Mouse (Mus musculus): ENCODE measurements around the gene Sco1. TPM values are rescaled to one million over a fixed set of nuclear protein-coding genes. Genes with fewer than 3 reads are reported as not detected.

Sco1 gene
- polyA plus RNA-seq, 1 experiment from 2014 or later = 12.3 TPM

GRCm38 (mm10) chr11:67093201-67093600, 40.7 kb downstream of the Sco1 start:
- Histone ChIP-seq H3K27ac (replicated peaks) (no peak overlapping the region), H3K27me3 (replicated peaks) (no peaks in the 10 kb centered on the region), H3K36me3 (no peaks in the 10 kb centered on the region), H3K4me3 (replicated peaks) (no peak overlapping the region), H3K9me3 (replicated peaks) (no peaks in the 10 kb centered on the region), H3K4me2 (no peak overlapping the region), H3K9ac (replicated peaks) (no peak overlapping the region), H3K4me1 (no peaks in the 10 kb centered on the region)
- WGBS = 83% methylated on average over 9 of the region's 9 CpGs
- ATAC-seq (ENCODE audit: low FRiP score) = no peak

DNA sequence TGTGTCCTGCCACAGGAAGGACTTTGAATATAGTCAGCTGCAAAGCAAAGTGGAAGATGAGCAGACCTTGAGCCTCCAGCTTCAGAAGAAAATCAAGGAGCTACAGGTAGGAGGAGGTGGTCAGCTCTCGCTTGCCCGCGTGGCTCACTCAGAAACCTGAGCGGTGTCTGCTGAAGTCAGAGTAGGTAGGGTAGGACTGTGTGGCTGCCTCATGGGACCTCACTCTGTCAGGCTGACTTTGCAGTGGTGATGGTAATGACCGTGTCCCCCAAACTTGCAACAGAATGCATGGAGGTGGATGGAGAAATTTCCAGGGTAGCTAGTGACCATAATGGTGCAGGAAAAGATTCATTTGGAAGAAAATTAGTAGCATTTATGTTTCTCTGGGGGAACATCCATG, 41.2 kb downstream of the Sco1 start:
- ATAC-seq (ENCODE audit: low FRiP score) = no peak
- H3K4me2 ChIP-seq = no peak overlapping the region
- no peak overlapping the region for H3K9ac ChIP-seq (replicated peaks)
- 95% methylated on average over 5 of the region's 5 CpGs for WGBS
- H3K9me3 ChIP-seq (replicated peaks) = no peaks in the 10 kb centered on the region
- H3K36me3 ChIP-seq = no peaks in the 10 kb centered on the region
- no peaks in the 10 kb centered on the region for H3K27me3 ChIP-seq (replicated peaks)
- H3K4me1 ChIP-seq = no peaks in the 10 kb centered on the region
- H3K4me3 ChIP-seq (replicated peaks) = no peak overlapping the region
- H3K27ac ChIP-seq (replicated peaks) = no peak overlapping the region

GRCm38 (mm10) chr11:67094470-67094869, 42.0 kb downstream of the Sco1 start:
- Histone ChIP-seq H3K27me3 (replicated peaks) (no peaks in the 10 kb centered on the region), H3K9me3 (replicated peaks) (no peaks in the 10 kb centered on the region), H3K4me2 (no peak overlapping the region), H3K9ac (replicated peaks) (no peak overlapping the region), H3K27ac (replicated peaks) (no peak overlapping the region), H3K4me1 (no peaks in the 10 kb centered on the region), H3K4me3 (replicated peaks) (no peak overlapping the region), H3K36me3 (no peaks in the 10 kb centered on the region)
- no peak for ATAC-seq (ENCODE audit: low FRiP score)
- WGBS = 82% methylated on average over 29 of the region's 29 CpGs

- Histone ChIP-seq H3K27ac (replicated peaks) (no peak overlapping the region), H3K4me3 (replicated peaks) (no peak overlapping the region), H3K36me3 (no peaks in the 10 kb centered on the region), H3K9me3 (replicated peaks) (no peaks in the 10 kb centered on the region), H3K4me2 (no peak overlapping the region), H3K27me3 (replicated peaks) (no peaks in the 10 kb centered on the region), H3K4me1 (no peaks in the 10 kb centered on the region), H3K9ac (replicated peaks) (no peak overlapping the region)
- no peak for ATAC-seq (ENCODE audit: low FRiP score)
- 97% methylated on average over 10 of the region's 10 CpGs for WGBS
Measured at GRCm38 (mm10) chr11:67097709-67098108, 45.2 kb downstream of the Sco1 start.

- H3K4me1 ChIP-seq = no peaks in the 10 kb centered on the region
- no peak overlapping the region for H3K4me3 ChIP-seq (replicated peaks)
- H3K27ac ChIP-seq (replicated peaks) = no peak overlapping the region
- H3K27me3 ChIP-seq (replicated peaks) = no peaks in the 10 kb centered on the region
- WGBS = 86% methylated on average over 11 of the region's 11 CpGs
- no peaks in the 10 kb centered on the region for H3K36me3 ChIP-seq
- H3K9me3 ChIP-seq (replicated peaks) = no peaks in the 10 kb centered on the region
- H3K9ac ChIP-seq (replicated peaks) = no peak overlapping the region
- ATAC-seq (ENCODE audit: low FRiP score) = no peak
- no peak overlapping the region for H3K4me2 ChIP-seq
Measured at GRCm38 (mm10) chr11:67098427-67098826, 46.0 kb downstream of the Sco1 start.

GRCm38 (mm10) chr11:67099241-67099640, 46.8 kb downstream of the Sco1 start:
- WGBS = 93% methylated on average over 16 of the region's 16 CpGs
- Histone ChIP-seq H3K4me1 (no peaks in the 10 kb centered on the region), H3K4me2 (no peak overlapping the region), H3K27ac (replicated peaks) (no peak overlapping the region), H3K36me3 (no peaks in the 10 kb centered on the region), H3K9ac (replicated peaks) (no peak overlapping the region), H3K9me3 (replicated peaks) (no peaks in the 10 kb centered on the region), H3K27me3 (replicated peaks) (no peaks in the 10 kb centered on the region), H3K4me3 (replicated peaks) (no peak overlapping the region)
- no peak for ATAC-seq (ENCODE audit: low FRiP score)

DNA sequence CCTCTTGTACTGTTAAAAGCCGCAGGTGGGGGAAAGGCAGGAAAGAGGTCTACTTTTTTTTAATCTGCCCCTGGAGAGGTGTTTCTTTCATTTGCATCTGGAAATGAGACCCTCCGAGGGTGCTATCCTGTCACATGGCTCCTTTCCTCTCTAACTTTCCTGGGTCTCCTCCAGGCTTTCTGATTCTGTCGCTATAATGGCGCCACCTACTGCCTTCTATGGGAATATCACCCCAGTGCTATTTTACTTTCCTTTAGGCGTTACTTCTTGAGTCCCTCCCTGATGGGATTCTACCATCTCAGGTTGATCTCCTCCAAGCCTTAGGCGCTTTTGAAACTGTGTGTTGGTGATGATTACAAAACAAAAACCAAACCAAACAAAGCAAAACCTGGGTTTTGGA, 47.7 kb downstream of the Sco1 start:
- Histone ChIP-seq H3K27ac (replicated peaks) (no peak overlapping the region), H3K9me3 (replicated peaks) (no peaks in the 10 kb centered on the region), H3K4me3 (replicated peaks) (no peak overlapping the region), H3K27me3 (replicated peaks) (no peaks in the 10 kb centered on the region), H3K4me2 (no peak overlapping the region), H3K4me1 (no peaks in the 10 kb centered on the region), H3K36me3 (no peaks in the 10 kb centered on the region), H3K9ac (replicated peaks) (no peak overlapping the region)
- no peak for ATAC-seq (ENCODE audit: low FRiP score)
- 40% methylated on average over 6 of the region's 6 CpGs for WGBS

- Histone ChIP-seq H3K4me2 (no peak overlapping the region), H3K9ac (replicated peaks) (no peak overlapping the region), H3K36me3 (no peaks in the 10 kb centered on the region), H3K27me3 (replicated peaks) (no peaks in the 10 kb centered on the region), H3K27ac (replicated peaks) (no peak overlapping the region), H3K9me3 (replicated peaks) (no peaks in the 10 kb centered on the region), H3K4me3 (replicated peaks) (no peak overlapping the region), H3K4me1 (no peaks in the 10 kb centered on the region)
- WGBS = 25% methylated on average over 8 of the region's 8 CpGs
- ATAC-seq (ENCODE audit: low FRiP score) = no peak
Measured at GRCm38 (mm10) chr11:67101713-67102112, 49.2 kb downstream of the Sco1 start.

DNA sequence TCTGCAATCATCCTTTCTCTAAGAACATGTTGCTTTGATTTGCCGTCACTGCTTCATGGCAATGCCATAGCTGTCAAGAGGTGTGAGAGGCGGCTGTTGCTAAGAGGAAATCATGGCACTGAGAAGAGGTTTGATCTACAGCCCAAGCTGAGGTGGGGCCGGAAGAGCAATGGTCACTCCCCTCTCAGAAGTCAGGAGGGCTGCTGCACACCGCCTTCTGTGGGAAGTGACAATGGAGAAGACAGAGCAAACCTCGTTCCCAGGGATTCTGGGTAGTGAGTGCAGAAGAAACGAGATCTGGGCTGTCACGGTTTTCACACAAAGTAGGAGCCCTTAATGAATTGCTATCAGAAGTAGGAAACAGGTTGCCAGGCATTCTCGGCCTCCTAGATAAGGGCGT, 50.8 kb downstream of the Sco1 start:
- no peak for ATAC-seq (ENCODE audit: low FRiP score)
- H3K27me3 ChIP-seq (replicated peaks) = no peaks in the 10 kb centered on the region
- H3K4me3 ChIP-seq (replicated peaks) = no peak overlapping the region
- H3K4me1 ChIP-seq = no peaks in the 10 kb centered on the region
- no peaks in the 10 kb centered on the region for H3K9me3 ChIP-seq (replicated peaks)
- H3K9ac ChIP-seq (replicated peaks) = no peak overlapping the region
- no peaks in the 10 kb centered on the region for H3K36me3 ChIP-seq
- WGBS = 87% methylated on average over 9 of the region's 9 CpGs
- H3K4me2 ChIP-seq = no peak overlapping the region
- H3K27ac ChIP-seq (replicated peaks) = no peak overlapping the region

GRCm38 (mm10) chr11:67104242-67104641, 51.8 kb downstream of the Sco1 start:
- H3K36me3 ChIP-seq = no peaks in the 10 kb centered on the region
- H3K9ac ChIP-seq (replicated peaks) = no peak overlapping the region
- H3K27ac ChIP-seq (replicated peaks) = no peak overlapping the region
- no peaks in the 10 kb centered on the region for H3K9me3 ChIP-seq (replicated peaks)
- no peak overlapping the region for H3K4me2 ChIP-seq
- no peak for ATAC-seq (ENCODE audit: low FRiP score)
- no peaks in the 10 kb centered on the region for H3K27me3 ChIP-seq (replicated peaks)
- 84% methylated on average over 1 of the region's 1 CpGs for WGBS
- no peaks in the 10 kb centered on the region for H3K4me1 ChIP-seq
- H3K4me3 ChIP-seq (replicated peaks) = no peak overlapping the region

DNA sequence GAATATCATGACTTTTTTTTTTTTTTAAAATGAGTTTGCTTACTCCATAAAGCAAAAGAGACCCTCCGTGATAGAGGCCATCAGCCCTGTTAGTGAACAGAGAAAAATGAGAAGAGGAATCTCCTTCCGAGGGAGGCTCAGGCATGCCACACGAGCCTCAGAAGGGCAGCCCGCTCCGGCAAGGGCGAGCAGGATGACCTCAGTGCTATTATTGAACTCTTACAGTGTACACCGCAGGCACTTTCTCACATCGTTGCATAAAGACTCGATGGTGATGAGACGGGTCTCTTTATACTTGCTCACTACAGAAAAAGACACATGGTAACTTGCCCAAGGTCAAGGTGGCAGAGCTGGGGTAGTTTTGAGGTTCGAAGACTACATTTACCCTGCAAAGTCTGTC, 52.2 kb downstream of the Sco1 start:
- Histone ChIP-seq H3K9me3 (replicated peaks) (no peaks in the 10 kb centered on the region), H3K4me2 (no peak overlapping the region), H3K4me1 (no peaks in the 10 kb centered on the region), H3K9ac (replicated peaks) (no peak overlapping the region), H3K27me3 (replicated peaks) (no peaks in the 10 kb centered on the region), H3K27ac (replicated peaks) (no peak overlapping the region), H3K4me3 (replicated peaks) (no peak overlapping the region), H3K36me3 (no peaks in the 10 kb centered on the region)
- WGBS = 51% methylated on average over 11 of the region's 11 CpGs
- ATAC-seq (ENCODE audit: low FRiP score) = no peak

- H3K27ac ChIP-seq (replicated peaks) = no peak overlapping the region
- 34% methylated on average over 4 of the region's 4 CpGs for WGBS
- no peaks in the 10 kb centered on the region for H3K27me3 ChIP-seq (replicated peaks)
- ATAC-seq (ENCODE audit: low FRiP score) = no peak
- no peak overlapping the region for H3K4me3 ChIP-seq (replicated peaks)
- no peak overlapping the region for H3K9ac ChIP-seq (replicated peaks)
- no peak overlapping the region for H3K4me2 ChIP-seq
- no peaks in the 10 kb centered on the region for H3K9me3 ChIP-seq (replicated peaks)
- H3K36me3 ChIP-seq = no peaks in the 10 kb centered on the region
- no peaks in the 10 kb centered on the region for H3K4me1 ChIP-seq
Measured at GRCm38 (mm10) chr11:67105689-67106088, 53.2 kb downstream of the Sco1 start.

GRCm38 (mm10) chr11:67106973-67107372, 54.5 kb downstream of the Sco1 start:
- 88% methylated on average over 10 of the region's 10 CpGs for WGBS
- Histone ChIP-seq H3K4me3 (replicated peaks) (no peak overlapping the region), H3K4me1 (no peaks in the 10 kb centered on the region), H3K27me3 (replicated peaks) (no peaks in the 10 kb centered on the region), H3K36me3 (no peaks in the 10 kb centered on the region), H3K9me3 (replicated peaks) (no peaks in the 10 kb centered on the region), H3K27ac (replicated peaks) (no peak overlapping the region), H3K4me2 (no peak overlapping the region), H3K9ac (replicated peaks) (no peak overlapping the region)
- no peak for ATAC-seq (ENCODE audit: low FRiP score)

Data from neural tube, embryonic 15.5 days (tissue).